Mouse (Mus musculus) forebrain, embryonic 11.5 days (tissue): ENCODE measurements around the gene Fbxw27. TPM values are rescaled to one million over a fixed set of nuclear protein-coding genes. Genes with fewer than 3 reads are reported as not detected.

Source experiments
- polyA plus RNA-seq: library from polyadenylated mRNA; unstranded; fragments of >200 nt; fragmentation: Nextera tagmentation; extraction: Ambion mirVana; gene quantifications from 2 replicates; pipeline ENCODE4 v1.2.1, GENCODE M21; 2014

Gene Fbxw27
- polyA plus RNA-seq, 1 experiment from 2014 or later: not detected

Other genes with a start within 250 kb of the Fbxw27 start
- gene Fbxw15, start 222.4 kb downstream of the Fbxw27 start, polyA plus RNA-seq: not detected in 2 replicates
- gene Fbxw24, start 164.6 kb downstream of the Fbxw27 start, polyA plus RNA-seq: not detected in 2 replicates
- gene Fbxw25, start 126.0 kb downstream of the Fbxw27 start, polyA plus RNA-seq: not detected in 2 replicates
- not detected in 2 replicates for gene Fbxw18, start 88.0 kb downstream of the Fbxw27 start, polyA plus RNA-seq
- gene Fbxw26, start 44.6 kb downstream of the Fbxw27 start, polyA plus RNA-seq: not detected in 2 replicates
- gene Spink8, start 21.6 kb upstream of the Fbxw27 start, polyA plus RNA-seq: not detected in 2 replicates
- gene Nme6, start 42.1 kb upstream of the Fbxw27 start, polyA plus RNA-seq: 98.6 and 105 TPM in 2 replicates
- 0.44 TPM in 1 of 2 replicates, not detected in the other for gene Camp, start 58.9 kb upstream of the Fbxw27 start, polyA plus RNA-seq
- gene Cdc25a, start 84.9 kb upstream of the Fbxw27 start, polyA plus RNA-seq: 42.3 and 45.8 TPM in 2 replicates
- gene Map4, start 140.8 kb upstream of the Fbxw27 start, polyA plus RNA-seq: 76.2 and 77.7 TPM in 2 replicates